Mouse (Mus musculus): ENCODE measurements around the gene Ispd.
"Not testable (repeated sequence)": the region's sequence is repeated elsewhere in the genome, so short reads cannot be mapped to it uniquely, and the experiment has no call there.

Gene Ispd

DNA sequence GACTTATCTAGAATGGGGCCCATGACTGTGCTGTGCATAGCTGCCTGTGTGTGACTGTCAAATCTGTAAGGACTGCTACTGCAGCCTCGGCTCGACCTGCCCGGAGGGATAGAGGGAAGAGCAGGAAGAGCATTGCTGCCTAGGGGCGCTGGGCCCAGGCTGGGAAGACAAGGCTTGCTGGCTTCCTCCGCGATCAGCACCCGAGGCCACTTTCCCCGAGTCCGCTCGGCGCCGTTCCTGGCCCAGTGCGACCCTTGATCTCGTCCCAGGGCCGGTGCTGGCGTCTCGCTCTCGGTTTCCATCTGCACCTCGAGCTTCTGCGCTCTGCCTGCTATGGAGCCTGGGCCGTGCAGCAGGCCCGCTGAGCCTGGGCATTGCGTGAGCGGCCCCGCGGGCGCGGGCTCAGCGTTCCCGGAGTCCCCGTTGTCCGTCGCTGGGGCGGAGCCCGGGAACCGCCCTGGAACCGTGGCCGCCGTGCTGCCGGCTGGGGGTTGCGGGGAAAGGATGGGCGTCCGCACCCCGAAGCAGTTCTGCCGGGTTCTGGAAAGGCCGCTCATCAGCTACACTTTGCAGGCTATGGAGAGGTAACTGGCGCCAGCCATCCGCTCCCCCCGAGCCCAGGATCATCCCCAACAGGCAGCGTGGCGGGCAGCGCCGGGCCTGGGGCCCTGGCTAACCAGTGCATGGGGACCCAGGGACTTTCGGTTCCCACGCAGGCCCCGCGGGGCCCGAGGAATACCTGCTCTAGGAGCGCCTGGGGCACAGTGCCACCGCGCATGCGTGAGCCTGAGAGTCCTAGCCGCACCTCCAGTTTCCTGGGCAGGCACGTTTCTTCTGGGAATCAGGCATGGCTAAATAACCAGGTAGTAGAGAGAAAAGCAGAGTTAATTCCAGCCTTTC lies at the start of gene Ispd, which contains the start of gene D630036H23Rik:
Gene Ispd, plus strand, starts transcription at position 10 of the 900 bp plus-strand sequence.
Gene D630036H23Rik, minus strand, starts transcription at position 741 of the 900 bp plus-strand sequence.
- peak; percentile 93 for DNase-seq

DNA sequence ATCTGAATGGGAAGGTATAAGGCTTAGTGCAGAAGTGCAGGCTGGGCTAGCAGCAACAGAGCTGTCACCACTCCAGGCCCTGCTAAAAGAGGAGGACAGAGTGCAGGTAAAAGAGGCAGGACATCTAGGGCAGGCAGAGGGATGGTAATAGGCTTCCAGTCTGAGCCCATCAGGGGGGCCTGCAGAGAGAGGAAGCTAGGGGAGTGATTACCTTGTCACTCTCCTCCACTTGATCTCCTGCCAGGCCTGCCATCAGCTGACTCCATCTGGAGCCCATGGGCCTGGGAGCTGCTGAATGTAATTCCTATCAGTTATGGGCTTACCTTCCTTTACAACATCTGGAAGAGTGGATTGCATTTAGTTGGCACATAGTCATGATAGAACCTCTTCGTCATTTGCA lies 48.6 kb upstream of the Ispd start:
- no peak for DNase-seq

DNA sequence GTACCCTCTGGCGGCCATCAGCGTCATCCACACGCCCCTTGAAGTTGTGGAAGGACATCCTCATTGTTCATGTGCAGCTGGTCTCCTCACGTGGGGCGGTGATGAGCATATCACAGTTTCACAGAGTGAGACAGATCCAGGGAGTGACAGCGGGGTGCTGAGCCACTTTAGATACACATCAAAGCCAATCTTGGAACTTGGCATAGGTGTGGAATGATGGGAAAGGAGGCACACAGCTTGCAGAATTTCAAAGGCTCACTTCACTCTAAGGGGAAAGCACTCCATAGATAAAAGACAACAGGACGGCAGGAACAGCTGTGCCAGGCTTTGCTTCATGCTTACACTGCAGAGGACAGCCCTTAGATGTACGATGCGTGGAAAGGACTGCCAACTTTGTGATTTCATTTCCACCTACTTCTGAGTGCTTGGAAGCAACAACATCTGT lies 47.4 kb upstream of the Ispd start:
- DNase-seq = no peak

GRCm38 (mm10) chr12:36344131-36344530 lies 37.1 kb upstream of the Ispd start:
- DNase-seq = no peak

DNA sequence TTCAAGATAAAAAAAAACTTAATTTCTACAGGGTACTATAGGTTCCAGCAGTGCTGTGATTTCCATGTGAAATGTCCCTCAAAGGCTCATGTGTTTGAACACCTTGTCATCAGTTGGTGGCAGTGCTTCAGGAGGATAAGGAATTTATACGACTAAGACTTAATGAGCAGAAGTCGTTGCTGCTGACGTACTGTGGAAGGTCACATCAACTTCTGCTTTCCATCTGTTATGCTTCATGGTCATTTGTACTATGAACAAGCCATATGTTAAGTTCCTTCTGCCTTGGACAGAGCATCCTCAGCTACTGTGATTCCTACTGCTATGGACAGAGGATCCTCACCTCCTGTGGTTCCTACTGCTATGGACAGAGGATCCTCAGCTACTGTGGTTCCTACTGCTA lies 21.2 kb upstream of the Ispd start:
- DNase-seq = no peak

- no peak for DNase-seq
Measured at GRCm38 (mm10) chr12:36360693-36361092, 20.6 kb upstream of the Ispd start.

GRCm38 (mm10) chr12:36364013-36364412 lies 17.2 kb upstream of the Ispd start:
- no peak for DNase-seq

GRCm38 (mm10) chr12:36373237-36373998 lies 7.8 kb upstream of the Ispd start:
- no peak for DNase-seq

DNA sequence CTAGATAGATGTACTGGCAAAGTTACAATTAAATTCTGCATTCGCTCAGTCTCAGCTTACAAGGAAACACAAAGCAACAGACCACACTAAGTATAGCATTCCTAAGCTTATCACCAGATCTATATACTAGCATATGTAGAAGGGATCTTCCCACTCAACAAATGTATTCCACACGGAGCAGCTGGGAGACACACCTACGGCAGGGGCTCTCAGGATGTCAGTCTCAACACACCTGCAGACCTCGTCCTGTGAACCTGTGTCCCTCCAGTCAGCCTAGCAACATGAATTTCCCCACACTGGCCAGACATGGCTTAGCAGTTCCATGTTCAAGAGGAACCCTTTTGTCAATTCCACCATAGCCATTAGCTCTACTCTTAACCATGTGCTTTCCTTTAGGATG lies 4.9 kb upstream of the Ispd start:
- not testable (repeated sequence) for DNase-seq

DNA sequence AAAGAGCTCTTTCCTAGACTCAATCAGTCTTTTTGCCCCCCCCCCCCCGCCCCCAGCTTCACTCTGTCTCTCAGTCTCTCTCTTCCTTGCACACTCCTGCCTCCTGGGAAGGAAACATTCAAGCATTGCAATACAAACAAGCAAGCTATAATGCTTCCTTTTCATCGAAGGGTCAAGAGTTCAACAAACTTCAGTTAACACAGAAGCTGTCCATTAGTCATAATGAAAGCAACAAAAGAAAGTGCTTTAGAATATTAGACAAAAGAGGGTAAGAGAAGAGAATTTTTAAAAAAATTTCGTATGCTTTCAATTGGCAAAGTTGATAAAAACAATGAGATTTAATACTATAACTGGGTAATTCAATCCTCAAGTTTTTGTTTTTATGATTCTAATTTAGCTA lies 996 bp upstream of the Ispd start:
- no peak for DNase-seq

DNA sequence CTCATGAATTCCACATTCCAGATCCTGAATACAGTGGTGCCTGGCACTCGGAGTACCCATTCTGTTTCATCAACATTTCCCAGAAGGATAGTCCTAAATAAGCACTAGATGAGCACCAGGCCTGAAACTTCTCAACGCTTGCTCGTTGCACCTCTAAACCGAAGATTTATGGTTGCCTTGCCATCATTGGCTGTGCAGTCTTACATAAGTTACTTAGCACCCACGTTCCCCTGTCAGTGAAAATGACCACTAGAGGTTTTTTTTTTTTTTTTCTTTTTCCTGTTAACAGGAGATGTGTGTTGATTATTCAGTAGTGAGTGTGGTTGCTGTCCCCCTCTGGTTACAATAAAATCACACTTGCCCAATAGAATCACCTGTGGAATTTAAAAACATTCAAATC lies 444 bp upstream of the Ispd start:
- DNase-seq = no peak

DNA sequence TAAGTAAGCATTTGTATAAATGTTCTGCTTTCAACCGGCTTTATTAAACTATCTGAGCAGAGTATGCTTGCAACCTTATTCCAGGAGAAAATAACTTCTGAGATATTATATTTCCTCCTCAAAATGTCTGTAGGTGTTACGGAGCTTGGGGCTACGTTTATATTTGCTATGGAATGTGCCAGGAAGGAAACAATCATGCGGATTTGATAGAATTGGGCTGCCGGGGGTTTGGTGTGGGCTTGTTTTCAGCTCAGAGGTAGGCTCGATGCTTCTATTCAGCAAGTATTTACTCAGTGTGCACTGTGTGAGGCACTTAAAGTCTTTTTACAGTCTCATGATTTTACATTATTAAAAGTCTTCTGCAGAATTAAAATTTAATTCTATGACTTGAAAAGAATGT lies 4.1 kb downstream of the Ispd start:
- no peak for DNase-seq

GRCm38 (mm10) chr12:36386991-36387390 lies 5.7 kb downstream of the Ispd start:
- DNase-seq = no peak

DNA sequence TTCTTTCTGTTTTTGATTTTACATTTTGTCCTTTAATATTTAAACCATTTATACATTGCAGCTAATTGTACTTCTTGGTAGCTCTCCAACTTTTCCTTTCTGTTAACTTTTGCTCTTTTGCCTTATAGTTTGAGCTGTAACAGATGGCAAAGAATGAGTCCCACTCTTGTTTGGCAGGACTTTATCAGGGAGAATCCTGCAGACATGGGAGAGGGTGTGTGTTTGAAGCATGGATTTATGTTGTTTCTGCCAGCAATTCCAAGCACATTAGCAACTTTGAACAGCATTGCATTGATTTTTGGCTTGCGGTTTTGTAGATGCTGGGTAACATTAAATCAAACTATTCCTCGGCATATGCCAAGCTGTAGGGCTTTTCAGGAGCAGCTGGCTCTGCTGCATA lies 13.9 kb downstream of the Ispd start:
- no peak for DNase-seq

DNA sequence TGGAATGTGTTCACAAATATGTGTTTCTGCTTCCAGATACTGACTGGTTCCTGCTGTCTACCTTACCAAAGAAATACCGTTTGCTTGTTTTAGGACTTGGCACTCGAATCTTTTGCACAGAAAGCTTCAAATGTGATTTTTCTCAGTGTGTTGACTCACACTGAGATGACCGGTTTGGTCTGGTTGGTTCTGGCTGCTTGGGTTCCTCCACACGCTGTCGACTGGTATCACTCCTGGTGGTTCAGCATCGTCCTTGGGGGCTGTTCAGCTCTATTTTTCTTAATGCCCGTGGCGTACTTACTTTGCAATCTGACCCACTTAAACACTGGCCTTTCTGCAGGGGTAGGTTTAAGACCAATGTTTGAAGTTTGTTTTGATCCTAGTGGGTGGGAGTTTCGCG lies 42.4 kb downstream of the Ispd start:
- no peak for DNase-seq

GRCm38 (mm10) chr12:36425258-36425657 lies 44.0 kb downstream of the Ispd start:
- no peak for DNase-seq

DNA sequence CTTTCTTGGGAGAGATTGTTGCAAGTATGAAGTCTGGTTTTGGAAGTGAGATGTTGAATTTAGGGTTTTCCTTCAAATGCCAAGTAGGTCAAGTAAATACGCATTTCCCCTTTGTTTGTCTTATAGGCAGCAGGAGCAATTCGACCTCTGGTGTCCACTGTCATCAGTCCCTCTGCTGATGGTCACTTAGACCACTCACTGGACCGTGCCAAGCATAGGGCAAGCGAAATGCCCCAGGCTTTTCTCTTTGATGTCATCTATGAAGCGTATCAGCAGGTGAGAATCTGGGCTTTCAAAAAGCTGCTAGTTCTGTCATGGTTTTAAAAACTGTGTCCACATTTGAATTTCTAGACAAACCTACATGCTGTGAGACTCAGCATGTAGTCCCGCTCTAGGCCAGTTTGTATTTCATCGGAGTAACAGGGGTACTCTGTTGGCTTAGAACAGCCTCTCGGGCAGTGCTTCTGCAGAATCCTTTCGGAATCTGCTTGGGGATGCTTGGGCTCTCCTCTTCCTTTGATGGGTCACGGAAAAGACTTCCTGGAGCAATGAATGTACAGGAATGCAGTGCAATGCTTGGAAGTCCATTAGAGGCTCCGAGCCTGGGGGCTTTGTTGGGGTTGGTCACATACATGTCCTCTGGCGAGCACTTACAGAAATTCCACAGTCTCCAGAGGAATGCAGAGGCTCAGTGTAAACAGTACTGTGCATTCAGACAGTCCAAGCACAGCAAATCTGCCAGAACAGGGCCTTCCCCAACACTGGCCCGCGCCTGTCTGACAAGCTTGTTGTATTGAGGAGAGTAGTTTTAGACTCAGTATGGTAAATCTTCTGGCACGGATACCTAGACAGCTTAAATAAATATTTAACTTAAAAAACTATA lies 45.2 kb downstream of the Ispd start:
- no peak for DNase-seq

DNA sequence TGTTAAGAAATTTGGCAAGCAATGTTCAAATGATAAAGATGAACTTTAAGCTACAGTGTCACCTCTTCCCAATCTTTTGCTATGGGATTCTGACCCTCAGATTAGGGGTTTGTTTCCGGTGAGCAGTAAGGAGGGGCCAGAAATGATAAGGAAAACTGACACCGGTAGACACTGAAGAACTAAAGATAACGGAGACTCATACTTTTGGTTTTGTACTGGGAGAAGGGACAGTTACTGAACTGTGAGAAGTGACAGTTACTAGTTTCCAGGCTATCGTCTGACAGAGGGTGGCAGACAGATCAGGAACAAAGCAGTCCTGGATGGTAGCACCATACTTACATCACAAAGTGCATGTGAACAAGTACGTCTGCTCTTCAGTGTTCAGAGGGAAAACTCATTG lies 55.7 kb downstream of the Ispd start:
- no peak for DNase-seq

DNA sequence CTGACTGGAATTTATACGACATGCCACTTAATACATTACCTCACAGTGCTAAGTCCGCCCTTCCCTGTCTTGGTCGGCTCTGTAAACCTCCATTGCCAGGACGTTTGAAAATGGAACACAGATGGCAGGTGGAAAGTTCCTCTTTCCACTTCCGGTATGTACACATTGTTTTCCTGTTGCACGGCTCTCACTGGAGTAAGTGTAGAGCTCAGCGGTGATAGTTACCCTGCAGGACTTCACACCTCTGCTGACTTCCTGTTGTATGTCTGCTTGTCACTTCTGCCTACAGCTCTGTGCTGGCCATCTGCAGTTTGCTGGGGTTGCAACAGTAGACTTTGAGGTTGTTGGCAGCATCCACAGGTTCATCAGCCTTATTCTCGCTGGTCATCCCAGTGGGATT lies 58.1 kb downstream of the Ispd start:
- DNase-seq = no peak

DNA sequence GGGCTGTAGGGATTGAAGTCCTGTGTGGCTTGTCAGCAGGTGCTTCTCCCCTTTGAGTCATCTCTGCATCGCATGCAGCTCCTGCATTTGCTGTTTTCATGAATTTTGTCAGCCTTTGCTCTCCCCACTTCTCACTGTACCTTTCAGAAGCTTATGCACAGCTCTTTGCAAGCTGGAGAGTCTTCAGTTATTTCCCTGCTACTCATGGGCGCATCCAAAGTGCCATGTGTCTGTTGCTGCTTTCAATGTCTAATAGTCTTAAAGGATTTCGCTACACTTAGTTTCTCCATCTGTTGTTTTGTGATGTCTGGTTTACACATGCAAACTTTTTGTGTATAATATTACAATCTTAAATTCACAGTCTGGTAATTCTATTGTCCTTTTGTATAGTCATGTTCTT lies 74.8 kb downstream of the Ispd start:
- no peak for DNase-seq

GRCm38 (mm10) chr12:36457726-36458125 lies 76.5 kb downstream of the Ispd start:
- no peak for DNase-seq

GRCm38 (mm10) chr12:36468325-36469044 lies 87.2 kb downstream of the Ispd start:
- no peak for DNase-seq

Data from cerebellum, adult 11-12 months (tissue).